Mouse (Mus musculus) megakaryocyte-erythroid progenitor cell, adult 5-6 weeks (primary cell): ENCODE measurements around the gene Odf3. TPM values are rescaled to one million over a fixed set of nuclear protein-coding genes. Genes with fewer than 3 reads are reported as not detected.
A peak's percentile ranks its signal among the peaks of the same experiment; 100 is the strongest.

ENCODE experiments used
- ATAC-seq: replicated peaks from 2 replicates; pipeline ENCODE4 v1.8.0; 2016; ENCODE audit warnings: mild to moderate bottlenecking, inconsistent platforms; ENCODE audit not compliant: severe bottlenecking, poor library complexity, low FRiP score, low TSS enrichment
- total RNA-seq, 2 experiments: library from RNA; stranded (forward) in 1 of 2; stranded (reverse) in 1 of 2; fragments of 200-1000, 215-1000 nt in 1 of 2; fragments of >200 nt in 1 of 2; fragmentation: Nextera tagmentation in 1 of 2; gene quantifications; 2 replicates each; pipeline ENCODE4 v1.2.3; 2014 to 2017

Odf3 gene
- total RNA-seq, 2 experiments from 2014 or later = not detected

DNA sequence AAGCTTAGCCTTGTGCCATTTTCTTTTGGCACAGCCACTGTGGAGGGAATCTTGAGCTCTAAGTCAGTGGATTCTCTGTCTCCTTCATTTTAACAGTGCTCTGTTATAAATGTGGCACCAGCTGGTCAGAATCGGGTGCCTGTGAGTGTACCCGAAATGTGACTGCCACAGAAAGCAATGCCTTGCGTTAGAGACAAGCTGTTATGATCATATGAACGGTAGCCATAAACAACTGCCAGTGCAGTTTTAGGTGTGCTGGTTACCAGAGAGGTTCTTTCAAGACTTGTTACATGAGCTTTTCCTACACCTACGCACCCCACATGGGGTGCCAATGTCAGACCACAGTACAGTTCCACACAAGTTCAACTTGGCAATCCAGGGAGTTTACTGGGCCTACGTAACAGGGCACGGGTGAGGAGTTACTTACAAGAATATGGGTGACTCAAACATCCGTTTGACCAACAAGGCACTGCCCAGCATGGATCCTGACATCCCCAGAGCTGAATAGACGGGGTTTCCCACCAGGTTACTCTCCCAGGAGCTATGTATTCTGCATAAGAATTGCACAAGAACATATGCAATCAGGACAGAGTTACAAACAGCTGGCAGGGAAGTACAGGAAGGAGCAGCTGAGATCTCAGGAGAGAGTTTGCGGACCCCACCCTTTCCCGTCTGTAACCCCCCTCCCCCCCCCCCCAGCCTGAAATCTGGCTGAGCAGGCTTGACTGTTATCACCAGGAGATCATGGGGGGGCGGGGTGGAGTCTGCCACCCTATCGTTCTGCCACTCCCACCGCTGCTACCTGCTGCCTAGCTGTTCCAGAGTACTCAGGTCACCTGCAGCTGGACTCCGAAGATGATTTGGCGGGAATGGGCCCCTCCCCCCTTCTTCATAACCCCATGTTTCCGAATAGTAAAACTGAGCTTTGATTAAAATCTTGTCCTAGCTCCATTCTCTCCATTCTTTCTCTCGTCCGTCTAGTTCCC lies 6.6 kb upstream of the Odf3 start:
- ATAC-seq = no peak

DNA sequence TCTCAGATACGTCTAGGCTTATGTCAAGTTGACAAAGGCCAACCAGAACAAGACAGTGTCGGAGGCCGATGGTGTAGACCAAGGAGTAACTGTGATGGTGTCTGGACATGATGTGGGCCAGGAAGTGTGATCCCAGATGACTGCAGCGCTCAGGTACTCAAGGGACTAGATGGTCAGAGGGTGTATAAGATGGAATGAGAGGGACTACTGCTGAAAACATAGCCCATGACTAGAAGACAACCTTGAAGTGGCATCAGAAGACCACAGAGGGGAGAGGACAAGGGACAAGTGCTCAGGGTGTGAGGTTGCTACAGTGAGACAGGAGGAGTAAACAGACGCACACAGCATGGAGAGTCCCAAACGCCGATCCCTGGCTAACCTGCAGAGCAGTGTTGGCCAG lies 3.8 kb upstream of the Odf3 start:
- no peak for ATAC-seq

DNA sequence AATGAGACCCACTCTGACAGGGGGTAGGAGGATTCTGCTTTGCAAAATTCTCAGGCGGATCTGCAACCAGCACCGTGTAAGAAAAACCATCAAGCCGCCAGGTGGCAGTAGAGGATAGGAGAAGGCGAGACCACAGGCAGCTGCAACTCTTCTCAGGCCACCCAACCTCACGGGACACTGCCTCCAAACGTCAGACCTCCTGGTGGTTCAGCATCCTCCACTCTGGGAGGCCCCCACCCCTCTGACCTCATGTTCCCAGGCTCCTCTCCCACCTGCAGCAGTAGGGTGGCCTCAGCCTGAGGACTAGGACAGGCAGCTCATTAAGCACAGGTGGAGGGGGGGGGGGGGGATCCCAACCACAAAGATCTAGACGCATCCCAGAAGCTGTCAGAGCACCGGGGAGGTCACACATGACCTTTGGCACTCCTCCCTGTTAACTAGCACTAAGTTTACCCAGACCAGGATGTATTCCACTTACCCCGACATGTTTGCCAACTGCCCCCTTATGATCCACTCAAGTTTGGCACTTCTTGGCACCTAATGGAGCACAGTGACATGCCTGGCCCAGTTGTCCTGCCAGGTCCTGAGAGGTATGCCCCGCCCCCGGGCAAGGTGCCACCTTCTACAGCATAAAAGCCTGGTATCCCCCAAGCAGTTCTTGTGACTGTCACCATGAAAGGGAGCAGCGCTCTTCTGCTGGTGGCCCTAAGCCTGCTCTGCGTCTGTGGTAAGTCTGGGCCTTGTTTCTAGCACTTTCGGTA lies 2.5 kb upstream of the Odf3 start, which contains the start of gene Scgb1c1:
Scgb1c1 (plus strand) TSS at position 643 of the 761 bp plus-strand sequence.
- peak; percentile 71 for ATAC-seq

DNA sequence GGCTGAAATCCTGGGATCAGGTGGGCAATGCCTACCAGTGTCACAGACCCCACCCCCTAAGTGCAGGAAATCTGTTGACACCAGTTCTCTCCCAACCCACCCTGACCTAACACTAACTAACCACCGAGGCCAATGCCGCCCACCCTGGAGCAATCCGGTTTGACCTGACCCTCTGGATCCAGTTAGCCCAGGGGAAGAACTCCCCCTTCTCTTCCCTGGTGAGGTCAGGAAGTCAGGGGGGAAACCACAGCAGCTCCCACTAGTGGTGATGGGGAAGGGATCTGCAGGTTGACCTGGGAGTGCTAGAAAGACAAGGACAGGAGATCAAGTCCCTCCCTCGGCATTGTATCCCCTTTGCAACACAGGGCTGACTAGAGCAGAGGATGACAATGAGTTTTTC lies 1.9 kb upstream of the Odf3 start:
- no peak for ATAC-seq

DNA sequence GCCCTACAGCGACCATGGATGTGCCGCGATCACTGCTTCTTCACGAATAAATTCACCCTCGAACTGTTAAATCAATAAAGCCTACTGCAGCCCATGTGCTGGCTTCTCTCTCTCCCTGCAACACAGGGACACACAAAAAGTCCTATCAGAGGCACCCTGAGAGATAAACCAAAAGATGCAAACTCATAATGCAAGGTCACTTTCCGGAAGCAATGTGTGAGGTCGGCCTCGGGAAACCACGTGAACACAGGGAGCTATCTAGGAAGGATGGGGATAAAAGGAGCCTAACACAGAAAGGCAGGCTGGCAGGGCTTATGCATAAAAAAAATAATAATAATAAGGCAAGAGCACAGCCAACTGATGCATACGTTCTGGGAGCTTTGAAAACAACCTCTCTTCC lies 929 bp upstream of the Odf3 start:
- ATAC-seq = no peak

DNA sequence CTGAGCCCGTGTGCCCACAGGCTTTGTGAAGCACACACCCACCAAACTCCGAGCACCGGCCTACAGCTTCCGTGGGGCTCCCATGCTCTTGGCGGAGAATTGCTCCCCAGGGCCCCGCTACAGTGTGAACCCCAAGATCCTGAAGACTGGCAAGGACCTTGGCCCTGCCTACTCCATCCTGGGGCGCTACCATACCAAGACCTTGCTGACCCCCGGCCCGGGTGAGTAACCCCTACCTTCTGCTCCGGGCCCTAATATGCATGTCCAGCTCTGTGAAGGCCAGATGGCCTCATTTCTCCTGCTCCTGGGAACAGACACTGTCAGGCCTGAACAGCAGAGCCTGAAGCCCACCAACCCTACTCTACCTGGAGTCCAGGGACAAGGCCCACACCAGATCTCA lies 986 bp downstream of the Odf3 start:
- ATAC-seq = no peak

DNA sequence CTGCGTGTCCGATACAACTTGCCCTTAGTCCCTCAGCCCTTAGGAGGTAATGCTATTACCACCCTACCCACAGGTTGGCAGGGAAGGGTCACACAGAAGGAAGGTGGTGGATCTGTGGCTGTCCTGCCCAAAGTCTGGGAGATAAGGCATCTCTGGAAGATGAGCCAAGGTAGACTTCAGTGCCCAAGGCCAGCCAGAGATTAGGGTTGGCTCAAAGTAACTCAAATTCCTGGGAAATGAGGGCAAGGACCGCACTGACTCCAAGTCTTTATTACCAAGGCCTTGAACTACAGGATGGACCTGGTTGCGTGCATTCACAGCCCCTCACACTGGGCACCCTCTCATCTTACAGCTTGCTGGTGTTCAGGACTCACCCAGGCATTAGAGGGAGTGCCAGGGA lies 4.3 kb downstream of the Odf3 start:
- no peak for ATAC-seq

DNA sequence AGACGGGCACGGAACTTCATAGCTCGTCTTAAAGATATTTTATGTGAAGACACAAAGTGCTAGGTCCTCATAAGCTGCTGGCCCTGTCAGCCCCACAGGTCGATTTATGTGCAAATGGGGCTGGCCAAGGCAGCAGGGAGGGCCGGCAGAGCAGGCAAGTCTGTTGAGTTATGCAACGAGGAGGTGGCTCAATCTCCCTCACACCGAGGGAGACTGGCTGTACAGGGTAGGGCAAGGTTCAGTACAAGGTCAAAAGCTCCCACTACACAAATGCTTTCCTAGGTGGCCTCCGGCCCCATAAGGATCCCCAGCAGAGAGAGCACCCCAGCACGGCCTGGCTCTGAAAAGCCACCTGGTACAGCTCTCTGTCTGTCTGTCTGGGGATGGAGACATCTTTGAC lies 5.8 kb downstream of the Odf3 start:
- no peak for ATAC-seq

DNA sequence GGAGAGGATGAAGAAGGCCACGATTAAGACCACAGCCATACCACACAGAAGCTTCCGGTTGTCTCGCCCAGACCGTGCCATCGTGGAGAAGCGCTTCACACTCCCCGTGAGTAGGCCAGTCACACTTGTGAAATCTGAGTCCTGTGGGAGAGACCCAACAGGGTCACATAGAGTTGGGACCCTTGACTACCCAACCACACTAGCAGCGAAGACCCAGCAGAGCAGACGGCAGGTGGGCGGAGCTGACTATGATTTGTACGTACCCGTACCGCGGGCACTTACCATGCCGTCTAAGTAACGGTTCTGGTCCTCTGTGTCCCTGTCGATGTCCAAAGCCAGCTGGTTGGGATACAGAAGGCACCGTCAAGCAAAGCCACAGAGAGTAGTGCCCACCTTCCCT lies 6.9 kb downstream of the Odf3 start:
- ATAC-seq = no peak

DNA sequence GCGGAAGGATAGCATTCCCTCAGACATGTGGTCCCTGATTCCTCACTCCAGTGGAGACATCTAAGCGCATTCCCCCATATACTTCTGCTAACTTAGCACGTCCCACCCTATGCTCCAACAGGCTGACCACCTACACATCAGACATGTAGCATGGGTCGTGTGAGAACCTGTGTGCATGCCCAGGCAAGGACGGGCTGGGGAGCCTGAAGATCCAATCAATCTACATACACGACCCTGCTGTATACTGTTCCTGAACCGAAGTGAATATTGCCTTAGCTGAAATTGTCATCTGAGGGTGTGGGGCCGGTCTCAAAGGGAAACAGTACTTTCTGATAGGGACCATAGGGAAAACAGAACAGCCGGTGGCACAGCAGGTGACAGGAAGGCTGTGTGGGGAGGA lies 7.6 kb downstream of the Odf3 start:
- ATAC-seq = no peak

DNA sequence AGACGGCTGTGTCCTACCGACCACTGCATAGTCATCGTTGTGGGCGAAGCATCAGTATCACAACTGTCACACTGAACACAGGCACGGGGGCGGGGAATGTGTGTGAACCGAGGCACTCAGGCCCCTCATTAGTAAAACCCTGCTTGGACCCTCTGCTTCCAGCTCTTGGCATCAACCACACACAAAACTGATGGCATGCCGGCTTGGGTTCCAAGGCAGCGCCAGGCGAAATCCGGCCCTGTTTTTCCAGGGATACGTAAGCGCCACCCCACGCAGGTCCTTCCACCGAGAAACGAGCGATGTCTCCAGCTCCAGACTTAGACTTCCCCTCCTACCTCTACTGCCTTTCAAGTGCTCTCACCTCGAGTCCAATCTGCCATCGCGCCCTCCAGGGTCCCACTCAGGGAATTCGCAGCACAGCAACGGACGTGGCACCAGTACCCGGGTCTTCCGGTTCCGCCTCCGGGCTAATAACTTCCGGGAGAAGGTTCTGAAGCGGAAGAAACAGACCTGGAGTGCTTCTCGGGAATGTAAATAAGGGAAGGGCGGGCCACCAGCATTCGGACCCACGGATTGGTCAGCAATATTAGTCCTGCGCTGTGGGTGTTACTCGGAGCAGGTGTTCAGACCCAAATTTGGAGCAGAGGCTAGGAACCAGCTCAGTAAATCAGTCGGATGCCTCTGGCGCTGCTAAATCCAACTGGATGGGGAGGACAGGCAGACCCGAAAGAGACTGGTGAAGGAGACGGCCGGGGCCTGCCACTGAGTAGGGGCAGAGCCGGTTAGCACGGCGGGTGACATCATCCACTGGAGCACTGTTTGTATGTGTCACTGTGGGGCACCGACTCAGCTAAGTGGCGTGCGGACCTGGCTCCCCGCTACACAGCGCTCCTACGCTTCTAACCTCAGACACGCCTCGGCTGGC lies 8.5 kb downstream of the Odf3 start, which contains the start of gene Gm45785:
Gm45785 (minus strand) TSS at position 472 of the 925 bp plus-strand sequence.
- peak; percentile 69 for ATAC-seq

DNA sequence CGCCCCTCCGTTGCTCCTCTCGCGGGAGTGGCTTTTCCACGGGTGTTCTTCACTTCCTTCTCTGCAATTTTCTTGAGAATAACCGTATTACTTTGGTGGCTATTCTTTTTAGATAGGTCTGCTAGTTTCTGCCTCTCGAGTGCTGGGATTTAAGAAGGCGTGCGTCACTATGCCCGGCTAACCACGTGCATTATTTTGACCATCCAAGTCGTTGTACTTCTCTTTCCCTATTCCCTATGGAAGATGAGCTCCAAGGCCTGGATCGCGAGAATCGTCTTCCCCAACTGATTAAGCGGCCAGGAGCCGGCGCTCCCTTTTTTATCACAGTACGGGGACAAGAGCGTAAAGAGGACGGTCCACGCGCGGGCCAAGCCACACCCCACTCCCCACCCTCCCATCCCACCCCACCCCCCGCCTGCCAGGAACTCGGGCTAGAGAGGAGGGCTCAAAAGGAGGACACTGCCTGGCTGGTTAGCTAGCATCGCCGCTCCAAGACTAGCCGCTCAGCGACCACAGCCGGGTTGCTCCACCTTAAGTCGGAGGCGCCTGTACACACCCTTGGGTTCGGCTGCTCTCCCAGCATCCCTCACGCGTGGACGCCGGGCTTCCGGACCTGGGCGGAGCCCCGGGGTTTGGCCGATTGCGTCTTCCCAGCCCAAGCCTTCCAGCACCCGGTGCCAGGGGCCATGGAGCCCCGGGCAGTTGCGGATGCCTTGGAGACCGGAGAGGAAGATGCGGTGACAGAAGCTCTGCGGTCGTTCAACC lies 9.4 kb downstream of the Odf3 start, which contains the start of gene Ric8a:
Ric8a (plus strand) TSS at position 173 of the 765 bp plus-strand sequence.
- peak; percentile 68 for ATAC-seq

DNA sequence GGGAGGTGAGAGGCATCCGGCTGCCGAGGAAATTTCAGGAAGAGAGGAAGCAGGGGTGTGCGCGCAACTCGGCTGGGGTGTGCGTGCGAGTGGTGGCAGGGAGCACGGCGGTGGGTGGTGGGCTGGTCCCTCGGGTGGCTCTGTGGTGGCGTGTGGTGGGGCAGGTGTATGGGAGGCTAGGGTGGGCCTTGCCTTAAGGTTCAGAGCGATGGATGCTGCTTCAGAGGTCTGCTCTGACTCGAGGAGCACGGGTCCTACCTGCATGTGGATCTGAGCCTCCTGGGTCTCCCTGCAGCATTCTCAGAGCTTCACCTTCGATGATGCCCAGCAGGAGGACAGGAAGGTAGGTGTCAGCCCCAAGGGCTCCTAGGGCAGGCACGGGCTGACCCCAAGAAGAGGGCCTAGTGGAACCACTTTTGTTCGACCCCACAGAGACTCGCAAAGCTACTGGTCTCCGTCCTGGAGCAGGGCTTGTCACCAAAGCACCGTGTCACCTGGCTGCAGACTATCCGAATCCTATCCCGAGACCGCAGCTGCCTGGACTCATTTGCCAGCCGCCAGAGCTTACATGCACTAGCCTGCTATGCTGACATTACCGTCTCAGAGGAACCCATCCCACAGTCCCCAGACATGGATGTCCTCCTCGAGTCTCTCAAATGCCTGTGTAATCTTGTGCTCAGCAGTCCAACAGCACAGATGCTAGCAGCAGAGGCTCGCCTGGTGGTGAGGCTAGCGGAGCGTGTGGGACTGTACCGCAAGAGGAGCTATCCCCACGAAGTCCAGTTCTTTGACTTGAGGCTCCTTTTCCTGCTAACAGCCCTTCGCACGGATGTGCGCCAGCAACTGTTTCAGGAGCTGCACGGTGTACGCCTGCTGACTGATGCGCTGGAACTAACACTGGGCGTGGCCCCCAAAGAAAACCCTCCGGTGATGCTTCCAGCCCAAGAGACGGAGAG lies 10.2 kb downstream of the Odf3 start, which contains the start of gene Bet1l:
Bet1l (minus strand) TSS at position 28 of the 956 bp plus-strand sequence.
- ATAC-seq = peak; percentile 16

DNA sequence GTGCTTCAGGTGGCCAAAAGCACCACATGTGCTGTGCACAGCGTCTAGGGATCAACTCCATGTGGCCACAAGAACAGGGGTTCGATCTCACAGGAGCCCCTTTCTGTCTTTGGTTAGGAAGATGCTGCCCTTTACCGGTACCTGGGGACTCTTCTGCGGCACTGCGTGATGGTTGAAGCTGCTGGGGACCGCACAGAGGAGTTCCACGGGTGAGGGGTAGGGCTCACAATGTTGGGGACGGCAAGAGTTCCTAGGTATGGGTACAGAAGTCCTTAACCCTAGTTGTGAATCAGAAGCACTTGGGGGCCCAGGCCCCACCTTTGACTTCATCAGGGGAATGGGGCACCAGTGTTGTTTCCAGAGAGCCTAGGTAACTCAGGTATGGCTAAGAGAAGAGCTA lies 11.1 kb downstream of the Odf3 start:
- ATAC-seq = no peak

DNA sequence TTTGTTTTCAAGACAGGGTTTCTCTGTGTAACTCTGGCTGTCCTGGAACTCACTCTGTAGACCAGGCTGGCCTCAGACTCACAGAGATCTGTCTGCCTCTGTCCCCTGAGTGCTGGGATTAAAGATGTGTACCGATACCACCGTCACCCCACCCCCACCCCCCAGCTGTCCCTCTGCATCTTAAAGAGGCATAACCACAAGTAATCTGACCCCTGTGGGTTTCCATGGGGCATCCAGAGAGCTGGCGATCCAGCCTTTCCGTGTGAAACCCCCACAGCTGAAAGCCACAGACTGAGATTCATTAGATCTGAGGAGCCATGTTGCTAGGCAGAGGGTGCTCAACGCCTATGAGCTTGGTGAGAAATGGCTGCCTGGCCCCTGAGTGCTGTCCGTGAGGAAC lies 12.4 kb downstream of the Odf3 start:
- no peak for ATAC-seq

DNA sequence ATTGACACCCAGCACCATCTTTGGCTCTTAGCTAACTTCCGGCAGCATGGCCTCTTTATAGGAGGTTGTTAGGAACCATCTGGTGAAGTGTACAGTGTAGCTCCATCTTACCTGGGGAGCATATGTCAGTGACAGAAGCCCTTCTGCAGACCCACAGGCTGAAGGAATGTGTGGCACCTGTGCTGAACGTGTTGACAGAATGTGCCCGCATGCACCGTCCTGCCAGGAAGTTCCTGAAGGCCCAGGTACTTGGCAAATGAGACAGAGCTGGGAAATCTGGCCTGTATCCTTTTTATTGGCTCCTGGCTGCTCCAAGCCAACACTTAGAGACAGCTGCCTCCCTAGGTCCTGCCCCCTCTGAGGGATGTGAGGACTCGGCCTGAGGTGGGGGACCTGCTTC lies 13.1 kb downstream of the Odf3 start:
- ATAC-seq = no peak

DNA sequence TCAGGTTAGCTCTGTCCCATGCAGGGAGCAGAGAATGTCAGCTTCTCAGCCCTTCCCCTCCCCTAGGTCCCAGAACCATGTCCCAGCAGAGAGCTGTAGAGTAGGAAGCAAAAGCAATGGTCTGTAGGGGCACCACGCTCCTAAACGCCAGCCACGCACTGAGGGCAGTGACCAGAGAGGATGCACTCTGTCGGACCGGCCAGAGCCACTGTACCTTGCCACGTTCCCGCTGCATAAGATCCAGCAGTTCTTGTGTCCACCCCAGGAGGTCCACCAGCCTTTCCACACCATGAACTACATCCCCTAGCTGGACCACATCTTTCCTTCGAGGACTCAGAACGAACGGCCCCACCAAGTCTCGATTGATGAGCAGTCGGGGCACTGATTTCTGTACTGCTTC lies 17.2 kb downstream of the Odf3 start:
- no peak for ATAC-seq
